Mouse (Mus musculus) c-Kit-positive CD71-positive TER-119-negative erythroid progenitor cells, embryonic 14.5 days (primary cell): Measurements from ENCODE around the gene Gse1.

Experiments
- DNase-seq: peaks from one replicate; pipeline ENCODE4 v3.0.0-alpha.2; 2013; ENCODE audit warnings: low read depth

Gene Gse1

DNA sequence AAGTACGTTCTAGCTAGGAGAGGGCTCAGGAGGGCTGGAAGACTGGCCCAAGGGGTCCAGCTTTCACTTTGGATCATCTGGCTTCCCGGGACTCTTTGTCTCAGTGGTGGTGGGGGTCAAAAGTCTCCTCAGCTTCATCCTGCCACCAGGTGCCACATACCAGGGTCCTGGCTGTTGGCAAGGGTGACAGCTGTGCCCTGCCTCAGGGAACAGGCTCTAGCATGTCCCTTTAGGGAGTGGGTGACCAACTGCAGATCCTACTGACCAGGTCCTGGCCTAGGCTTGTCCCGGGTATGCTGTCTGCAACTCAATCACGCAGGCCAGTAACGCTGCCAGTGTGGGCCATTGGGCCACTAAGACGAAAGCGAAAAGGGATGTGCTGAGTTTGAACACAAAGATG, 15.7 kb upstream of the Gse1 start:
- DNase-seq = no peak

GRCm38 (mm10) chr8:120213229-120213628, 15.0 kb upstream of the Gse1 start:
- no peak for DNase-seq

DNA sequence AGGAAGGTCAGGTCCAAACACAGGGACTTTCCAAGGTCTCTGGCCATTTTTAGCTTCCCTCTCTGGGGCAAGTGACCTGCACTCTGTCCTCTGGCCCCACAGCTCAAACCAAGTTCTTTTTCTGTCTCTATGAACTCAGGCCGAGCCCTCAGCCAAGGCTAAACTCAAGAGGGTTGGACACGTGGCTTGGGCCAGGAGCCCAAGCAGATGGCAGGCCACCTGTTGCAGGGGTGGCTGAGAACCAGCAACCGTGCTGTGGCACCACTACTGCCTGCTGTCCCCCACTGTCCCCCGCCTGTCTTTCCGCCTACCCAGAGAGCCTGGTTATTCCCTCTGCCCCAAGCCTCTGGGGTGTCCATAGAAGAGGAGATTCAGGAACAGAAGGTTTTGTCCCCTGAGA, 14.3 kb upstream of the Gse1 start:
- DNase-seq = no peak

- no peak for DNase-seq
These were observed 12.7 kb upstream of the Gse1 start for GRCm38 (mm10) chr8:120215416-120216141.

DNA sequence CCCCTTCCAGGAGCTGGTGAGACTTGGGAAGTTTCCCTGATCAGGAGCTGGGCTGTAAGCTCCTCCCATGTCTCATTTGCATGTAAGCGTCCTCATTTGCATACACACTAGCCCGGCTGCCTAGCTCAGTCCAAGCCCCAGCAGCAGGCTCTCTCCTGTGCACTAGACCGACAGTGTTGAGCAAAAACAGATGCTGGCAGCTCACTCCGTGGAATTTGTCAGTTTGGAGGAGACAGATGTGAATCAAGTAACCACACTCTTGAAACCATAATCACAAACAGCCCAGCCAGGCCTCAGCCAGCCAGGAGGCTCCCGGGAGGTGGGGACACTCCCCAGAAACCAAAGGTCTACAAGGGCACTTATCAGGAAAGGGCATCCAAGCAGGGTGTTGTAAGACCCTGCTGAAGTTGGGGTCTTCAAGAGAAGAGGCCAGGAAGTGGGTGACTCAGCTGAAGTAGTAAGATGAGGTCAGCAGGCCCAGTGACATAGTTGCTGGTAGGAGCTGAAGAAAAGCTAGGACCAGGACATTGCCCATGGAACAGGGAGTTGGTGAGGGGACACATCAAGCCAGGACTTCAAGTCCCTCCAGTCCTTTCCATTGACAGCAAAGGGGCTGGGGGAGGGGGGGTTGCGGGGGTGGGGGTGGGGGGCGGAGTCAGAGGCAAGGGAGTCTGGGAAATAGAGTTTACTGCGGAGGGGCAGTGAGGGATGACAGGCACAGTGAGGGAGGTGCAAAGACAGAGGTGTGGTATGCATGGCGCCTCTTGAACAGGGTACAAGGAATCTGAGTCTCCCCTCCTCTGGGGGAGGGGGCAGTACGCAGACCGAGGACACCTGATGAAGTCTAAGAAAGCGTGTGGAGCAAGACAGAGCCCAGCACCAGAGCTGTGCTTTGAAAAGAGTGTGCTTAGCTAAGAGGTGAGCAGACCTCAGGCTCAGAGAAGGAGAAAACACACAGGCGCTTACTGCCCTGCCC, 11.1 kb upstream of the Gse1 start:
- DNase-seq = no peak

- DNase-seq = no peak
These were observed 5.7 kb upstream of the Gse1 start for GRCm38 (mm10) chr8:120222548-120222947.

- DNase-seq = no peak
These were observed 3.5 kb upstream of the Gse1 start for GRCm38 (mm10) chr8:120224521-120225420.

GRCm38 (mm10) chr8:120225421-120226151, 2.7 kb upstream of the Gse1 start:
- DNase-seq = no peak

DNA sequence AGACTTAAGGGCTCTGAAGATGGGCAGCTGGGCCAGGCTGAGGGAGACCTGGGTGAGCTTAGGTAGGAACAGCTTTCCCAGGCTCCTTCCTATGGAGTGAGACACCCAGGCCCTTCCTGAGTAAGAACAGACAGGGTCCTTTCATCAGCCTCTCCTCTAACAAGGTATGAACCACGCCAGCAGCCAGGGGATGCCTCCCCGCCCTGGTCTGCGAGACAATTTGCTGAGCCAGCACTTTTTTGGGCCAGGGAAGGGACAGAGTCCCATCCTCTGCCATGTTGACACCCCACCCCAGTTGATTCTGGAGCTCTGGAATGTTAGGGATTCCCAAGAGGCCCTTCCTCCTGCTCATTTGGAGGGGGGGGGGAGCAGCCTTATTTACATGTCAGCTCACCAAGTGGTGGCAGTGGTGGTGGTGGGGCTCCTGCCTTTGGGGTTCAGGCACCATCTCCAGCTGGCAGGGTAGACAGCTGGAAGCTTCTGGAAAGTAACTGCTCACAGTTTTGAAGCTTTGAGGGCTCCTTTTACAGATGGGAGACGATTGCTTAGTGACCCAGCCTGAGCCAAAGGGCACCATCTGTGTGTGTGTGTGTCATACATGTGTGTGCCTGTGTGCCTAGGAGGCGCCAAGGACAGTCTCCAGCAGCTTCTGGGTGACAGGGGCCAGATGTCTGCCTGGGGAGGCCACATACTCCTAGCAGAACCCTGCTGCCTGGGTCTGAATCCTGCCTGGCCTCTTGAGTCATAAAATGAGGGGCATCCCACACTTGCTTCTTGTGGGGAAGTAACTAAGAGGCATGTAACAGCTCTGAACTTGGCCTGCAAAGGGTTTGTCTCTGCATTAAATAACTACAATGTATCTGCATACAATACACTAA, 1.3 kb upstream of the Gse1 start:
- no peak for DNase-seq

DNA sequence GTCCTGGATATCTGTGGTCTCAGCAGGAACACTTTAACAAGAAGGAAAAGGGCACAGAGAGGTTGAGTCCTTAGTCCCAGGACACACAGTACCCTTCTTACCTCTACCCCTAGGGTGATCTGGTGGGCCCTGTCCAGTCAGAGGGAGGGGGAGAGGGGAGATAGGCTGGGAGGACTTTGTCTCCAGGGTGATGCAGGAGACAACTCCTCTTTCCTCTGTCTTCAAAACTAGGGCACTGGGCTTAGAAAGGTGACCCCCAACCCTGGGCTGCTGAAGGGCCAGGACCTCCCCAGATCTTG, 729 bp upstream of the Gse1 start:
- no peak for DNase-seq

GRCm38 (mm10) chr8:120228781-120229573, 721 bp downstream of the Gse1 start:
- DNase-seq = no peak

DNA sequence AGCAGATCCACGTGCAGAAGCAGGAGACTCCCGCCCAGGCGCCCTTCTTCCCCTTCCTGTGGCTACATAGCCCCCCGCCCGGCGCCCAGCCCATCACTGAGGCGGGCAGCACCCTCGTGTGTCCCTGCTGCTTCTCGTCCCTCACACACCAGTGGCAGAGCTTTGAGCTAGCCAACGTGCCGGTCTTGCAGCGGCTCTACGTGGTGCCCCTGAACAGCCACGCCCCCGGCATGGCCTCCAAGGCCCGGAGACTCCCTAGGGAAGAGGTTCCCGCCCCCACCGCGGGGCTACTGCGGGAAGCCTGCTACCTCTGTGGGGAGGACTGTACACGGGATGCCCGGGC, 1.3 kb downstream of the Gse1 start:
- no peak for DNase-seq

GRCm38 (mm10) chr8:120230081-120230480, 1.8 kb downstream of the Gse1 start:
- no peak for DNase-seq

- no peak for DNase-seq
These were observed 2.7 kb downstream of the Gse1 start for GRCm38 (mm10) chr8:120230715-120231614.

DNA sequence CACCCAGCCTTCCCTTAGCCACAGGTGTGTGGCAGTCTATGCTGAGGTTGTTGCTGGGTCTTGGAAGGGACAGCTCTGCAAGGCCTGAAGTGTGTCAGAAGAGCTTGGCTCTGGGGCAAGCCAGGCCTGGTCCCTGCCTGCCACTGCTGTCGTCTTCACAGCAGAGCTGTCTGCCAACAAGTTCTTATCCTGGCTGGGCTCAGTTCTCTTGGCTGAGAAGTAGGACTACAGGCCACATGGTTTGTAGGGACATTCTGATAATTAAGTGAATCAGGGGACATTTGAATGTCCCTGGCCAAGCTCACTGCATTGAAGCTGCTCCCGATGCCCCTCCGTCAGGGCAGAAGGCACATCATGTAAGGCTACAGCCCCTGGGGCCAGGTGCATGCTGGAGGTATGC, 3.6 kb downstream of the Gse1 start:
- no peak for DNase-seq

- DNase-seq = no peak
These were observed 4.1 kb downstream of the Gse1 start for GRCm38 (mm10) chr8:120232398-120232797.

- no peak for DNase-seq
These were observed 4.7 kb downstream of the Gse1 start for GRCm38 (mm10) chr8:120232913-120233312.

GRCm38 (mm10) chr8:120234457-120234856, 6.2 kb downstream of the Gse1 start:
- DNase-seq = no peak

DNA sequence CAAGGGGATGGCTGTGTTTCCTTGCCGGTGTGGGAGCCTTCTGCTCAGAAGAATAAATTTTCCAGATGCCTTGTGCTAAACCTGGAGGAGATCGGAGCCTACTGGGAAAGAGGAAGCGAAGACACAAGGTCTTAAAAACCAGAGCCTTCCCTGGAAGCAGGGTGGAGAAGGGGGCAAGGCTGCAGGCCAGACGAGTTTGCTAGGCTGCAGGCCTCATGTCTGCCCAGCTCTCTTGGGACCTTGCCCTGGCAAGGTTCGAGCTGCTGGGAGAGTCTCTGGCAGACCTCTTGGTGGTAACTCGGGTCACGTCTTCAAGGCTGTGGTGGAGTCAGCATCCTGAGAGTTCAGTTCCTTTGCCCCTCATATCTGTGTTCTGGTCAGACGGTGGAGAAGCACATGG, 6.6 kb downstream of the Gse1 start:
- DNase-seq = no peak
